Mouse (Mus musculus) brain, embryonic 14.5 days (tissue): Measurements from ENCODE around the gene Idi1.

Source experiments
- CTCF ChIP-seq: fragments of 200-500 bp; IDR thresholded peaks from 2 replicates; pipeline ENCODE4 v1.5.1; 2012; ENCODE audit warnings: inconsistent platforms, mild to moderate bottlenecking, moderate library complexity, borderline replicate concordance; ENCODE audit not compliant: insufficient read depth, insufficient read length; ENCODE audit errors: extremely low read depth
- POLR2A ChIP-seq: fragments of 200-500 bp; IDR thresholded peaks from 2 replicates; pipeline ENCODE4 v1.6.1; 2012; ENCODE audit warnings: mild to moderate bottlenecking, inconsistent platforms, borderline replicate concordance; ENCODE audit not compliant: poor library complexity, insufficient read depth, insufficient read length, severe bottlenecking; ENCODE audit errors: extremely low read depth

GRCm38 (mm10) chr13:8860861-8861260 lies 24.4 kb upstream of the Idi1 start:
- TF ChIP-seq CTCF = no peak
- no peak for TF ChIP-seq POLR2A
